Mouse (Mus musculus) megakaryocyte, embryonic 14.5 days (primary cell): ENCODE results near the gene Fbxo10. TPM values are rescaled to one million over a fixed set of nuclear protein-coding genes. Genes with fewer than 3 reads are reported as not detected.

Experiments used
- H3K27me3 ChIP-seq: replicated peaks from 2 replicates; pipeline ENCODE3; 2012; ENCODE audit warnings: inconsistent platforms
- H3K36me3 ChIP-seq: replicated peaks from 2 replicates; pipeline ENCODE3; 2012; ENCODE audit warnings: low read length, inconsistent platforms, mixed read lengths
- H3K4me1 ChIP-seq: 2 replicates; pipeline ENCODE4 v1.6.1; 2012; ENCODE audit warnings: inconsistent platforms
- H3K4me3 ChIP-seq: replicated peaks from 2 replicates; pipeline ENCODE3; 2012; ENCODE audit warnings: moderate library complexity, mild to moderate bottlenecking, inconsistent platforms
- H3K9me3 ChIP-seq: 2 replicates; pipeline ENCODE4 v1.6.1; 2012; ENCODE audit warnings: inconsistent platforms
- FLI1 ChIP-seq: IDR thresholded peaks from 2 replicates; pipeline ENCODE4 v1.6.1; 2012; ENCODE audit warnings: low read length, inconsistent platforms, mixed read lengths
- GATA1 ChIP-seq: IDR thresholded peaks from 3 replicates; pipeline ENCODE4 v1.6.1; 2012; ENCODE audit warnings: mixed read lengths, low read length, inconsistent platforms, borderline replicate concordance
- polyA plus RNA-seq: library from polyadenylated mRNA; stranded (reverse); fragments of >175 nt; gene quantifications from 2 replicates; pipeline ENCODE4 v1.2.3, GENCODE M21; 2012; ENCODE audit warnings: low replicate concordance; ENCODE audit not compliant: insufficient read depth

Gene Fbxo10
- polyA plus RNA-seq, 1 experiment: 0.29 TPM

GRCm38 (mm10) chr4:45034693-45035628 lies 49.4 kb downstream of the Fbxo10 start:
- Histone ChIP-seq H3K4me1 (peaks cover 70% of the 10 kb centered on the region), H3K36me3 (peaks cover 44% of the 10 kb centered on the region), H3K4me3 (no peak overlapping the region), H3K9me3 (no peaks in the 10 kb centered on the region), H3K27me3 (peaks cover 3% of the 10 kb centered on the region)
- TF ChIP-seq FLI1: no peak
- TF ChIP-seq GATA1: no peak

DNA sequence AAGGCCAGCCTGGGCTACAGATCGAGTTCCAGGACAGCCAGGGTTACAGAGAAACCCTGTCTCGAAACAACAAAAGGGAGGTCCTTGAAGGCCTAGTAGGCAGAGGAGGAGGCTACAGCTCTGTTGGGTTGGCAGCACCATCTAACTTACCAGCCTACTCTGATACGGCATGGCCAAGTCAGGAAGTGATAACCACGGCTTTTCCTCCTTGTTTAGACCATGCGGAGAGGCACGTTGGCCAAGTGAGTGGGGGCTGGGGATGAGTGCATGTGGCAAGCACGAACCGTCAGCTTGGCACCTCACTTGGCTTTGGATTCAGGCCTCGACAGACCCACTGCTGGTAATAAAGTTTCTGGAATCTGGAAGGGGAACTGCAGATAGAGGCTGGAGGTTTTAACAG lies 51.8 kb downstream of the Fbxo10 start:
- H3K4me3 ChIP-seq: peak overlapping the region; percentile 62
- peaks cover 66% of the 10 kb centered on the region for H3K36me3 ChIP-seq
- no peaks in the 10 kb centered on the region for H3K9me3 ChIP-seq
- TF ChIP-seq GATA1 (no peak), FLI1 (no peak)
- peaks cover 65% of the 10 kb centered on the region for H3K4me1 ChIP-seq
- peaks cover 2% of the 10 kb centered on the region for H3K27me3 ChIP-seq

- Histone ChIP-seq H3K9me3 (no peaks in the 10 kb centered on the region), H3K36me3 (peaks cover 95% of the 10 kb centered on the region), H3K27me3 (no peaks in the 10 kb centered on the region), H3K4me1 (peaks cover 13% of the 10 kb centered on the region), H3K4me3 (no peak overlapping the region)
- no peak for TF ChIP-seq FLI1
- TF ChIP-seq GATA1: no peak
Observed at GRCm38 (mm10) chr4:45026459-45026858, 57.9 kb downstream of the Fbxo10 start.

DNA sequence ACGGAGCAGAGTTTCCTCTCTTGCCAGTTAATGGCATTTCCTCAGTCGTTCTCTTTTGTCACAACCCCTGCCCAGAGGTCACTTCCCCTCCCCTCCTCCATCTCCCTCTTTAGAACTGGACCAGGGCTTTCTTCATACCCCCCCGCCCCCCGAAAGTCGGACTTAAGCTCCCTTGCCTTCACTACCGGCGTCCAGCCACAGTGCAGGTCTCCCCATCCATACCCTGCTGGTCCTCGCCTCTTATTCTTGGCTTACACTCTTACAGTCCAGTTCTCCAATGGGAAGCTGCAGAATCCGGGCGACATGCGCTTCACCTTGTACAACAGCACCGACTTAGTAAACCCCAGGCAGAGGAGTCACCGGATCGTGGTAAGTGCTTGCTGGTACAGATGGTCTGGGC lies 65.4 kb downstream of the Fbxo10 start:
- H3K4me1 ChIP-seq: peaks cover 51% of the 10 kb centered on the region
- TF ChIP-seq GATA1 (no peak), FLI1 (no peak)
- H3K4me3 ChIP-seq: peak overlapping the region; percentile 99
- no peaks in the 10 kb centered on the region for H3K27me3 ChIP-seq
- H3K36me3 ChIP-seq: peaks cover 35% of the 10 kb centered on the region
- H3K9me3 ChIP-seq: no peaks in the 10 kb centered on the region

DNA sequence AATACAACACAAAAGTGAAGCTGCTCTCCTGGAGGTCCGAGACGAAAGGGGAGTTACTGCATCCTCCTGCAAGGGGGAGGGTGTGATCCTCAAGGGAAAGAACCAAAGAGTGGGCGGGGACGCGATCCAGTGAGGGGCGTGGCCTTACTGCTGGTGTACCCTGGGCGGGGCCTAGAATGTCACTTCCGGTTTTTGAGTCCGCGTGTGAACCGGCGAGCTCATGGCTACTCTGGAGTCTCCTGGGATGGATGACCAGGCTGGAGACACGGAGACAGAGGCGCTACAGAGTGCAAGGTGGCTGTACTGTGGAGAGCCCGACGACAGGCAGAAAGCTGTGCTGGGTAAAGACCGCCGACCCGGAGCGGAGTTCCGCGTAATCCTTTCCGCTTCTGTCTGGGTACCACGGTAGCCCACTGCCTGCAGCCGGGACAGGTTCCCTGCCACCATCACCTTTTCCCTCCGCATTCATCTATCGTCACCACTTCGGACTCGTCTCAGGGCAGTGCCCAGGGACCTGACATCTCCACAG lies 65.9 kb downstream of the Fbxo10 start, which contains the start of gene Polr1e:
Polr1e (plus strand) TSS at position 132 of the 529 bp plus-strand sequence.
- H3K4me3 ChIP-seq: peak within 1 kb of the TSS; percentile 99
- no peaks in the 10 kb centered on the region for H3K27me3 ChIP-seq
- peaks cover 31% of the 10 kb centered on the region for H3K36me3 ChIP-seq
- peaks cover 56% of the 10 kb centered on the region for H3K4me1 ChIP-seq
- TF ChIP-seq FLI1: no peak
- TF ChIP-seq GATA1: no peak
- no peaks in the 10 kb centered on the region for H3K9me3 ChIP-seq

DNA sequence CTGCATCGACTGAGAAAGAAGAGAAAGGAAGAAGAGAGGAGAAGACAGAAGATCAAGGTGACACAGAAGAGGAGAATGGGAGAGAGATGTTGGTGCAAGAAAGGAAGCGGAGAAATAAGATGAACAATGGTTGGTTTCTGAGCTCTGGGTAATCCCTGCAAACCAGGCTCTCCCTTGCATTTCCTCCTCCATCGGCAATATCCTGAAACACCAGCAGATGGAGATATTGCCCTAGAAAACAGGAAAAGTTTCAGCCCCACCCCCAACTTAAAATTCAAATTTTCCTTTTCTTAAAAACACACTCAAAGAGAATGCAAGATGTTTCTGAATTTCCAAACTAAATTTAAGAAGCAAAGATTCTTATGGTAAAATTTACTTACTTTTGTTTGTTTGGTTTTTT lies 68.8 kb downstream of the Fbxo10 start:
- Histone ChIP-seq H3K27me3 (no peaks in the 10 kb centered on the region), H3K4me1 (peaks cover 57% of the 10 kb centered on the region), H3K4me3 (peak overlapping the region; percentile 56), H3K9me3 (no peaks in the 10 kb centered on the region), H3K36me3 (peaks cover 6% of the 10 kb centered on the region)
- TF ChIP-seq FLI1 (no peak), GATA1 (no peak)

GRCm38 (mm10) chr4:45013537-45013936 lies 70.9 kb downstream of the Fbxo10 start:
- no peak for TF ChIP-seq FLI1
- no peak for TF ChIP-seq GATA1
- Histone ChIP-seq H3K9me3 (no peaks in the 10 kb centered on the region), H3K36me3 (peaks cover 7% of the 10 kb centered on the region), H3K27me3 (no peaks in the 10 kb centered on the region), H3K4me1 (peaks cover 46% of the 10 kb centered on the region), H3K4me3 (peak overlapping the region; percentile 93)

GRCm38 (mm10) chr4:45013031-45013431 lies 71.4 kb downstream of the Fbxo10 start:
- Histone ChIP-seq H3K9me3 (no peaks in the 10 kb centered on the region), H3K36me3 (peaks cover 7% of the 10 kb centered on the region), H3K4me3 (peak overlapping the region; percentile 93), H3K4me1 (peaks cover 43% of the 10 kb centered on the region), H3K27me3 (no peaks in the 10 kb centered on the region)
- TF ChIP-seq FLI1: no peak
- TF ChIP-seq GATA1: no peak

DNA sequence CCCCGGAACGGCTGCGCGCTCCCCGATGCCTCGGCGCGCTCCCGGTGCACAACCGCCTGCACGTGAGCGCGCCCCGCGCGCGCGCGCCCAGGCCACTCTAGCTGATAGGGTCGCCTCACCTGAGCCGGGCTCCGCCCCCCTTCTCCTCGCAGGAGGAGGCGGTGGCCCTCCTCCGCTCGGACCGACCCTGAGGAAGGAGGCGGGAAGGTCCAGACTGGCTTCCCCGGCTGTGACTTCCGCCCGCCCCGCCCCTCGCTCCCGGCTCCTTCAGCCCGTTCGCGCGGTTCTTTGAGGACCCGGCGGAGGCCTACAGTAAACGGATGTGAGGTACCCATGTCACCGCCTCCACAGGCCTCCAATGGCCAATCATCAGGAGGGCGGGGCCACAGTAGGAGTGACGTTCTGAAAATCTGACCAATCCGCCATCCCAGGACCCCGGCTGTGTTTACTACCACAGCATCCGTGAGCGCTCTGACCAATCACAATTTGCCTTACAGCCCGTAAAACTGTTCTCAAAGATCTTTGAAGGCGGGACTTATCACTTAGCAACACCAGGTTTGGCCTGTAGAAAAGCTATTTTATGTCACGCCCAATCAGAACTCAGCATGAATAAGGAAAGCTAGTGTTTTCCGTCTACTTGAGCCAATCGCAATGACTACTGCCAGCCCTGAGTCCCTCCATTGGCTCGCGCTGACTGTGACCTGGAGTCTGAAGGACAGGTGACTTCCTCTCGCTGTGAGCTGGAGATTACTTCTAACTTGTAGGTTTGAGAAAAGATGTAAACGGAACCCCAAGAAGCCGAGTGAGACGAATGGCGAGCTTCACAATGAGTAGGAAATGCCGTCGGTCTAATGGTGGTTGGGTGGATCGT lies 72.1 kb downstream of the Fbxo10 start, which contains the start of gene Zbtb5:
Zbtb5 (minus strand) TSS at position 308 of the 871 bp plus-strand sequence.
- H3K4me3 ChIP-seq: peak within 1 kb of the TSS; percentile 93
- H3K36me3 ChIP-seq: peaks cover 7% of the 10 kb centered on the region
- H3K4me1 ChIP-seq: peaks cover 40% of the 10 kb centered on the region
- H3K27me3 ChIP-seq: no peaks in the 10 kb centered on the region
- no peaks in the 10 kb centered on the region for H3K9me3 ChIP-seq
- no peak for TF ChIP-seq FLI1

DNA sequence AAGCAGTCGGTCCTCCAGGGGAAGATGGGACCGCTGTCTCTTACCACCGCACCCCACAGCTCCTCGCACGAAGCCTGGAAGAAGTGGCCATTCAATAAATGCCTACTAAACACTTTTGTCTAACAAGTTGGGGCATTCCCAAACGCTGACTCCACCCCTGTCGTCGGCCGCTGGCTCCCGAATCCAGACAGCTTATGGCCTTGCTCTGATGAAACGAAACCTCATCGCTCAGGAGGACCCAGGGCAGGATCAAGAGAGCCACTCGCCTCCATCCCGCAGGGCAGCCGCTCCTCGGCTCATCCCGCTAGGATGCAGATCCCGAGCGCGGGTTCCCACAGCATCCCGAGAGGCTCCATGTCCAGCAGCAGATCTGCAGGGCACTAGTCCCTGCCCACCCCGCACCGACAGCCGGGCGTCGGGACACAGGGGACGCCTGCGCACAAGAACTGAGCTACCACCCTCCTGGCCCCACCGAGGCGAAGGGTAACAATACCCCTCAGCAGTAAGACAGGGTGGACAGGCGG lies 72.8 kb downstream of the Fbxo10 start:
- Histone ChIP-seq H3K4me1 (peaks cover 38% of the 10 kb centered on the region), H3K4me3 (peak overlapping the region; percentile 93), H3K27me3 (no peaks in the 10 kb centered on the region), H3K9me3 (no peaks in the 10 kb centered on the region), H3K36me3 (peaks cover 7% of the 10 kb centered on the region)
- TF ChIP-seq GATA1 (no peak), FLI1 (no peak)
